Mouse (Mus musculus) forebrain, embryonic 15.5 days (tissue): ENCODE results near the gene Galc. TPM values are rescaled to one million over a fixed set of nuclear protein-coding genes. Genes with fewer than 3 reads are reported as not detected.

ENCODE experiments used
- ATAC-seq: fragments of 200-750 bp; cut with Nextera tagmentation; replicated peaks from 2 replicates; pipeline ENCODE4 v1.8.0; 2017; ENCODE audit warnings: mild to moderate bottlenecking, moderate TSS enrichment, moderate library complexity
- H3K27ac ChIP-seq: fragments of 300-500 bp; sonication (generic); replicated peaks from 2 replicates; pipeline ENCODE4 v1.5.1; 2015; ENCODE audit warnings: mild to moderate bottlenecking, inconsistent platforms
- H3K27me3 ChIP-seq: fragments of 300-500 bp; sonication (generic); 2 replicates; pipeline ENCODE4 v1.6.1; 2015; ENCODE audit warnings: inconsistent platforms
- H3K36me3 ChIP-seq: fragments of 300-500 bp; sonication (generic); 2 replicates; pipeline ENCODE4 v1.6.1; 2015; ENCODE audit warnings: mild to moderate bottlenecking, inconsistent platforms
- H3K4me1 ChIP-seq: fragments of 300-500 bp; sonication (generic); 2 replicates; pipeline ENCODE4 v1.6.1; 2015; ENCODE audit warnings: inconsistent platforms
- H3K4me2 ChIP-seq: fragments of 300-500 bp; sonication (generic); replicated peaks from 2 replicates; pipeline ENCODE4 v1.6.1; 2015; ENCODE audit warnings: mild to moderate bottlenecking, inconsistent platforms
- H3K4me3 ChIP-seq: fragments of 300-500 bp; sonication (generic); 2 replicates; pipeline ENCODE4 v1.5.1; 2015; ENCODE audit warnings: mild to moderate bottlenecking, inconsistent platforms
- H3K9ac ChIP-seq: fragments of 300-500 bp; sonication (generic); replicated peaks from 2 replicates; pipeline ENCODE4 v1.6.1; 2015; ENCODE audit warnings: mild to moderate bottlenecking, inconsistent platforms
- H3K9me3 ChIP-seq: fragments of 300-500 bp; sonication (generic); 2 replicates; pipeline ENCODE4 v1.6.1; 2016; ENCODE audit warnings: inconsistent platforms
- WGBS: fragments of 180-500 bp; shearing (Covaris S2); methylation state at CpG from one replicate; pipeline ENCODE4 v1.1.7; 2015; ENCODE audit warnings: mixed read lengths; 5-methylcytosine and 5-hydroxymethylcytosine counted together
- polyA plus RNA-seq: library from polyadenylated mRNA; unstranded; fragments of >200 nt; fragmentation: Nextera tagmentation; extraction: Ambion mirVana; gene quantifications from 2 replicates; pipeline ENCODE4 v1.2.1, GENCODE M21; 2015

The Galc gene
- polyA plus RNA-seq, 1 experiment from 2014 or later: 9.1 TPM

GRCm38 (mm10) chr12:98160867-98161266 lies 98.4 kb downstream of the Galc start:
- H3K4me2 ChIP-seq: no peak overlapping the region
- ATAC-seq: no peak
- WGBS: 83% methylated on average over 6 of the region's 6 CpGs
- no peaks in the 10 kb centered on the region for H3K27me3 ChIP-seq
- peaks cover 3% of the 10 kb centered on the region; the same call in 1 of the 2 replicates for H3K4me1 ChIP-seq
- H3K4me3 ChIP-seq: no peak overlapping the region
- no peaks in the 10 kb centered on the region for H3K9me3 ChIP-seq
- H3K27ac ChIP-seq: no peak overlapping the region
- no peaks in the 10 kb centered on the region for H3K36me3 ChIP-seq
- no peak overlapping the region for H3K9ac ChIP-seq

Other genes starting within 250 kb of the Galc start
- 0.15 and 0.34 TPM in 2 replicates for gene Gpr65, start 9.2 kb upstream of the Galc start, polyA plus RNA-seq